Mouse (Mus musculus) embryonic facial prominence, embryonic 14.5 days (tissue): ENCODE data around the gene Ccdc38. TPM values are rescaled to one million over a fixed set of nuclear protein-coding genes. Genes with fewer than 3 reads are reported as not detected.

Source experiments
- ATAC-seq: fragments of 200-750 bp; cut with Nextera tagmentation; 2 replicates; pipeline ENCODE4 v1.8.0; 2017; ENCODE audit warnings: low read depth, moderate number of reproducible peaks, moderate TSS enrichment
- DNase-seq: peaks from one replicate; pipeline ENCODE4 v3.0.0-alpha.2; 2015; ENCODE audit warnings: low spot score
- H3K27ac ChIP-seq: fragments of 300-500 bp; sonication (generic); replicated peaks from 2 replicates; pipeline ENCODE4 v1.5.1; 2014; ENCODE audit warnings: low read depth, mild to moderate bottlenecking, low read length, moderate library complexity
- H3K27me3 ChIP-seq: fragments of 300-500 bp; sonication (generic); replicated peaks from 2 replicates; pipeline ENCODE4 v1.6.1; 2014; ENCODE audit warnings: low read length; ENCODE audit not compliant: control insufficient read depth, insufficient read depth
- H3K36me3 ChIP-seq: fragments of 300-500 bp; sonication (generic); 2 replicates; pipeline ENCODE4 v1.6.1; 2014; ENCODE audit warnings: low read length, mixed read lengths; ENCODE audit not compliant: control insufficient read depth, insufficient read depth
- H3K4me1 ChIP-seq: fragments of 300-500 bp; sonication (generic); 2 replicates; pipeline ENCODE4 v1.6.1; 2014; ENCODE audit warnings: antibody characterized with exemption, low read length; ENCODE audit not compliant: control insufficient read depth, insufficient read depth
- H3K4me2 ChIP-seq: fragments of 300-500 bp; sonication (generic); 2 replicates; pipeline ENCODE4 v1.6.1; 2014; ENCODE audit warnings: low read depth, mild to moderate bottlenecking, low read length, moderate library complexity, mixed read lengths
- H3K4me3 ChIP-seq: fragments of 300-500 bp; sonication (generic); 2 replicates; pipeline ENCODE4 v1.5.1; 2014; ENCODE audit warnings: low read depth, mild to moderate bottlenecking, low read length
- H3K9ac ChIP-seq: fragments of 300-500 bp; sonication (generic); 2 replicates; pipeline ENCODE4 v1.6.1; 2014; ENCODE audit warnings: low read depth, mild to moderate bottlenecking, low read length, moderate library complexity, mixed read lengths
- H3K9me3 ChIP-seq: fragments of 300-500 bp; sonication (generic); 2 replicates; pipeline ENCODE4 v1.6.1; 2016; ENCODE audit warnings: low read length; ENCODE audit not compliant: control insufficient read depth
- WGBS: fragments of 180-500 bp; shearing (Covaris S2); extraction: QIAGEN DNeasy Blood & Tissue Kit; methylation state at CpG from one replicate; pipeline ENCODE4 v1.1.7; 2014; 5-methylcytosine and 5-hydroxymethylcytosine counted together
- polyA plus RNA-seq: library from polyadenylated mRNA; unstranded; fragments of >200 nt; fragmentation: Nextera tagmentation; extraction: Ambion mirVana; gene quantifications from 2 replicates; pipeline ENCODE4 v1.2.1, GENCODE M21; 2014

Ccdc38 gene
- polyA plus RNA-seq, 1 experiment from 2014 or later, result 0.71 TPM

GRCm38 (mm10) chr10:93518186-93518585 is 22.2 kb upstream of the Ccdc38 start:
- Histone ChIP-seq H3K27ac (no peak overlapping the region), H3K9ac (no peak overlapping the region), H3K4me2 (no peak overlapping the region), H3K36me3 (no peaks in the 10 kb centered on the region), H3K4me3 (no peak overlapping the region), H3K9me3 (no peaks in the 10 kb centered on the region), H3K4me1 (no peaks in the 10 kb centered on the region), H3K27me3 (no peaks in the 10 kb centered on the region)
- ATAC-seq (no peak), DNase-seq (no peak)
- 81% methylated on average over 4 of the region's 4 CpGs for whole genome bisulfite sequencing

- H3K27ac ChIP-seq, result no peak overlapping the region
- no peaks in the 10 kb centered on the region; the same call in 1 of the 2 replicates for H3K4me1 ChIP-seq
- H3K27me3 ChIP-seq, result no peaks in the 10 kb centered on the region
- ATAC-seq, result no peak
- no peaks in the 10 kb centered on the region for H3K36me3 ChIP-seq
- DNase-seq, result no peak
- H3K9ac ChIP-seq, result no peak overlapping the region
- H3K4me2 ChIP-seq, result no peak overlapping the region
- no peak overlapping the region for H3K4me3 ChIP-seq
- no peaks in the 10 kb centered on the region for H3K9me3 ChIP-seq
- 93% methylated on average over 2 of the region's 2 CpGs for WGBS
Measured at GRCm38 (mm10) chr10:93518620-93519019, 21.8 kb upstream of the Ccdc38 start.

- no peak overlapping the region for H3K4me2 ChIP-seq
- ATAC-seq, result no peak
- 94% methylated on average over 8 of the region's 8 CpGs for WGBS
- no peak for DNase-seq
- no peaks in the 10 kb centered on the region; the same call in 1 of the 2 replicates for H3K4me1 ChIP-seq
- no peak overlapping the region for H3K9ac ChIP-seq
- H3K27me3 ChIP-seq, result no peaks in the 10 kb centered on the region
- no peak overlapping the region for H3K4me3 ChIP-seq
- no peaks in the 10 kb centered on the region for H3K9me3 ChIP-seq
- no peaks in the 10 kb centered on the region for H3K36me3 ChIP-seq
- no peak overlapping the region for H3K27ac ChIP-seq
Measured at GRCm38 (mm10) chr10:93519159-93519558, 21.3 kb upstream of the Ccdc38 start.

- 75% methylated on average over 5 of the region's 5 CpGs for WGBS
- no peaks in the 10 kb centered on the region; the same call in 1 of the 2 replicates for H3K4me1 ChIP-seq
- H3K9ac ChIP-seq, result no peak overlapping the region
- no peaks in the 10 kb centered on the region for H3K36me3 ChIP-seq
- H3K4me3 ChIP-seq, result no peak overlapping the region
- H3K27me3 ChIP-seq, result no peaks in the 10 kb centered on the region
- no peak overlapping the region for H3K27ac ChIP-seq
- no peak overlapping the region for H3K4me2 ChIP-seq
- no peak for ATAC-seq
- no peaks in the 10 kb centered on the region for H3K9me3 ChIP-seq
- no peak for DNase-seq
Measured at GRCm38 (mm10) chr10:93519756-93520155, 20.7 kb upstream of the Ccdc38 start.

- no peak for ATAC-seq
Measured at GRCm38 (mm10) chr10:93520994-93521393, 19.4 kb upstream of the Ccdc38 start.

GRCm38 (mm10) chr10:93525329-93525728 is 15.1 kb upstream of the Ccdc38 start:
- H3K4me3 ChIP-seq, result no peak overlapping the region
- DNase-seq (no peak), ATAC-seq (no peak)
- H3K4me1 ChIP-seq, result no peaks in the 10 kb centered on the region; the same call in 1 of the 2 replicates
- H3K27ac ChIP-seq, result no peak overlapping the region
- 77% methylated on average over 1 of the region's 1 CpGs for WGBS
- 0 out of 2 replicates have a peak, but pooled peaks cover 4% of the 10 kb centered on the region for H3K9me3 ChIP-seq
- no peaks in the 10 kb centered on the region for H3K27me3 ChIP-seq
- H3K9ac ChIP-seq, result no peak overlapping the region
- no peaks in the 10 kb centered on the region for H3K36me3 ChIP-seq
- H3K4me2 ChIP-seq, result no peak overlapping the region

More at GRCm38 (mm10) chr10:93520994-93521393, 19.4 kb upstream of the Ccdc38 start:
- Histone ChIP-seq H3K4me1 (no peaks in the 10 kb centered on the region; the same call in 1 of the 2 replicates), H3K27me3 (no peaks in the 10 kb centered on the region), H3K36me3 (no peaks in the 10 kb centered on the region), H3K9me3 (no peaks in the 10 kb centered on the region), H3K4me3 (no peak overlapping the region), H3K4me2 (no peak overlapping the region), H3K9ac (no peak overlapping the region), H3K27ac (no peak overlapping the region)
- 64% methylated on average over 4 of the region's 4 CpGs for WGBS
- DNase-seq, result no peak

GRCm38 (mm10) chr10:93538287-93538686 is 2.1 kb upstream of the Ccdc38 start:
- no peak overlapping the region for H3K4me3 ChIP-seq
- peaks cover 11% of the 10 kb centered on the region for H3K27me3 ChIP-seq
- no peak overlapping the region for H3K27ac ChIP-seq
- ATAC-seq (no peak), DNase-seq (no peak)
- H3K9me3 ChIP-seq, result no peaks in the 10 kb centered on the region
- H3K4me2 ChIP-seq, result no peak overlapping the region
- WGBS, result 78% methylated on average over 2 of the region's 2 CpGs
- peaks cover 6% of the 10 kb centered on the region for H3K4me1 ChIP-seq
- no peak overlapping the region for H3K9ac ChIP-seq
- no peaks in the 10 kb centered on the region for H3K36me3 ChIP-seq

- no peak for DNase-seq
- H3K27me3 ChIP-seq, result peaks cover 11% of the 10 kb centered on the region
- no peak overlapping the region for H3K27ac ChIP-seq
- H3K36me3 ChIP-seq, result no peaks in the 10 kb centered on the region
- H3K4me1 ChIP-seq, result peaks cover 6% of the 10 kb centered on the region
- no peak for ATAC-seq
- WGBS, result 66% methylated on average over 6 of the region's 6 CpGs
- no peaks in the 10 kb centered on the region for H3K9me3 ChIP-seq
- H3K9ac ChIP-seq, result no peak overlapping the region
- H3K4me3 ChIP-seq, result no peak overlapping the region
- no peak overlapping the region for H3K4me2 ChIP-seq
Measured at GRCm38 (mm10) chr10:93538818-93539217, 1.6 kb upstream of the Ccdc38 start.

- WGBS, result 3% methylated on average over 34 of the region's 35 CpGs
Measured at GRCm38 (mm10) chr10:93539775-93540430, 529 bp upstream of the Ccdc38 start, which contains the start of gene Amdhd1. Amdhd1 (minus strand) TSS chr10:93540033.

More at GRCm38 (mm10) chr10:93539775-93540430, 529 bp upstream of the Ccdc38 start, which contains the start of gene Amdhd1:
- peaks cover 5% of the 10 kb centered on the region; the same call in 1 of the 2 replicates for H3K27me3 ChIP-seq
- H3K4me3 ChIP-seq, result peak within 1 kb of the TSS; percentile 42
- H3K27ac ChIP-seq, result no peak within 1 kb of the TSS
- peaks cover 6% of the 10 kb centered on the region for H3K4me1 ChIP-seq
- no peaks in the 10 kb centered on the region for H3K9me3 ChIP-seq
- H3K9ac ChIP-seq, result peak within 1 kb of the TSS; percentile 50
- H3K36me3 ChIP-seq, result no peaks in the 10 kb centered on the region
- H3K4me2 ChIP-seq, result peak within 1 kb of the TSS; percentile 90
- ATAC-seq (peak; percentile 97), DNase-seq (peak; percentile 91)
